Mouse (Mus musculus): ENCODE measurements around the gene Shmt2.

DNA sequence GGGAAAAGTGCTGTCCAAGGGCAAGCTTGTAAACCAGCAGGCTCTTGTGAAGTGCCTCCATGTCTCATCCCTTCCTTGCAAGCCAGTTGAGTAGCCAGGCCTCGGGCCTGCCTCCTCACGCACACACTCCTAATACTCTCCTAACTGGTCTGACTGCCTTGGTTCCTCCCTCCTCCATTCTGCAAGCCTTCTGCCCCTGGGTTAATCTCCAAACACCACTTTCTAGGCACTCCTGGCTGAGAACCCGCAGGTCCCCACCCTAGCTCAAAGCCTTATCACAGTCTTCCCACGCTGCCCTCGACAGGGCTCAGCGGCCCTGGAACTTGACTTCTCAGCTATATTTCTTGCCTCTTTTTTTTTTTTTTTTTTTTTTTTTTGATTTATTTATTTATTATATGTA is 48.1 kb upstream of the Shmt2 start:
- TF ChIP-seq CHD2 (IDR thresholded peaks at IDR 0.05; ENCODE audit: low read depth, low read length), result no peak
- TF ChIP-seq ZC3H11A (IDR thresholded peaks at IDR 0.05; ENCODE audit: borderline replicate concordance, low read depth, low read length), result no peak
- no peak for TF ChIP-seq MAFK (IDR thresholded peaks at IDR 0.05; ENCODE audit: insufficient read depth, low read depth, low read length)
- no peak for TF ChIP-seq HCFC1 (IDR thresholded peaks at IDR 0.05; ENCODE audit: borderline replicate concordance, insufficient read depth, low read length)

All from ES-E14 (cell line).